Mouse (Mus musculus) bone marrow macrophage, adult 2 months (primary cell): ENCODE results near the gene Ces3a.

ENCODE experiments used
- CTCF ChIP-seq: IDR thresholded peaks from 2 replicates; pipeline ENCODE4 v1.5.1; 2012; ENCODE audit warnings: low read depth, mild to moderate bottlenecking, low read length, moderate library complexity
- POLR2A ChIP-seq: IDR thresholded peaks from 2 replicates; pipeline ENCODE4 v1.6.1; 2012; ENCODE audit warnings: mild to moderate bottlenecking, low read depth, low read length, borderline replicate concordance

GRCm38 (mm10) chr8:104999183-104999582, 49.2 kb upstream of the Ces3a start:
- TF ChIP-seq POLR2A: no peak
- TF ChIP-seq CTCF: no peak
